Mouse (Mus musculus) MEL (cell line): ENCODE results near the gene 6430628N08Rik. TPM values are rescaled to one million over a fixed set of nuclear protein-coding genes. Genes with fewer than 3 reads are reported as not detected.

Experiments
- DNase-seq: peaks from one replicate; pipeline ENCODE4 v3.0.0; 2011; ENCODE audit warnings: low read depth, low spot score
- H3K27ac ChIP-seq: 2 replicates; pipeline ENCODE4 v1.5.1; 2012; ENCODE audit warnings: low read depth, mild to moderate bottlenecking, control low read depth, low read length, moderate library complexity; ENCODE audit not compliant: control insufficient read depth
- H3K27me3 ChIP-seq, 2 experiments: fragments of 150-350 bp in 1 of 2; sonication (generic) in 1 of 2; 2 replicates each; pipeline ENCODE4 v1.6.1; 2012; ENCODE audit warnings: low read length in 2 of 2, mild to moderate bottlenecking in 2 of 2, improper control_type of control experiment in 1 of 2, moderate library complexity in 1 of 2; ENCODE audit not compliant: insufficient read depth in 2 of 2, control insufficient read depth in 1 of 2
- H3K36me3 ChIP-seq, 2 experiments: 2 replicates each; pipeline ENCODE4 v1.6.1; 2012 to 2014; ENCODE audit warnings: low read length in 2 of 2, improper control_type of control experiment in 1 of 2, inconsistent platforms in 1 of 2, mild to moderate bottlenecking in 1 of 2; ENCODE audit not compliant: insufficient read depth in 2 of 2, control insufficient read depth in 1 of 2
- H3K4me1 ChIP-seq, 2 experiments: fragments of 150-350 bp in 1 of 2; sonication (generic) in 1 of 2; 2 replicates each; pipeline ENCODE4 v1.6.1; 2012; ENCODE audit warnings: low read length in 2 of 2, improper control_type of control experiment in 1 of 2, mild to moderate bottlenecking in 1 of 2; ENCODE audit not compliant: insufficient read depth in 2 of 2, control insufficient read depth in 1 of 2
- H3K4me3 ChIP-seq, 2 experiments: fragments of 150-350 bp in 1 of 2; sonication (generic) in 1 of 2; 2 replicates each; pipeline ENCODE4 v1.5.1; 2012; ENCODE audit warnings: low read depth in 2 of 2, low read length in 2 of 2, mild to moderate bottlenecking in 2 of 2, moderate library complexity in 2 of 2, control low read depth in 1 of 2, improper control_type of control experiment in 1 of 2; ENCODE audit not compliant: control insufficient read depth in 1 of 2, insufficient read depth in 1 of 2
- H3K79me2 ChIP-seq: 2 replicates; pipeline ENCODE4 v1.6.1; 2012; ENCODE audit warnings: mild to moderate bottlenecking, low read length, moderate library complexity; ENCODE audit not compliant: control insufficient read depth, poor library complexity, insufficient read depth
- H3K9ac ChIP-seq: 2 replicates; pipeline ENCODE4 v1.6.1; 2012; ENCODE audit warnings: low read depth, mild to moderate bottlenecking, control low read depth, low read length, moderate library complexity; ENCODE audit not compliant: control insufficient read depth, poor library complexity, severe bottlenecking
- H3K9me3 ChIP-seq: fragments of 150-350 bp; sonication (generic); replicated peaks from 2 replicates; pipeline ENCODE4 v1.6.1; 2012; ENCODE audit warnings: mild to moderate bottlenecking, low read length, improper control_type of control experiment, moderate library complexity; ENCODE audit not compliant: insufficient read depth
- BHLHE40 ChIP-seq: IDR thresholded peaks from 2 replicates; pipeline ENCODE4 v1.6.1; 2012; ENCODE audit warnings: low read depth, mild to moderate bottlenecking, inconsistent platforms, low read length, improper control_type of control experiment, borderline replicate concordance
- E2F4 ChIP-seq: IDR thresholded peaks from 2 replicates; pipeline ENCODE4 v1.6.1; 2011; ENCODE audit warnings: low read depth, low read length, improper control_type of control experiment, borderline replicate concordance
- ELF1 ChIP-seq: IDR thresholded peaks from 2 replicates; pipeline ENCODE4 v1.6.1; 2014; ENCODE audit warnings: low read depth, mild to moderate bottlenecking, inconsistent platforms, low read length, improper control_type of control experiment, moderate library complexity
- EP300 ChIP-seq, 2 experiments: IDR thresholded peaks; 2 replicates each; pipeline ENCODE4 v1.6.1; 2011; ENCODE audit warnings: improper control_type of control experiment in 2 of 2, low read length in 2 of 2, low read depth in 1 of 2, mild to moderate bottlenecking in 1 of 2
- GABPA ChIP-seq: IDR thresholded peaks from 2 replicates; pipeline ENCODE4 v1.6.1; 2012; ENCODE audit warnings: low read depth, mild to moderate bottlenecking, inconsistent platforms, low read length, improper control_type of control experiment, moderate library complexity
- JUND ChIP-seq: IDR thresholded peaks from 2 replicates; pipeline ENCODE4 v1.6.1; 2011; ENCODE audit warnings: low read depth, mild to moderate bottlenecking, improper control_type of control experiment, low read length
- KAT2A ChIP-seq: conservative IDR thresholded peaks from 2 replicates; pipeline ENCODE4 v1.6.1; 2012; ENCODE audit warnings: low read depth, low read length, improper control_type of control experiment, inconsistent platforms
- MAX ChIP-seq: IDR thresholded peaks from 2 replicates; pipeline ENCODE4 v1.6.1; 2011; ENCODE audit warnings: low read length, improper control_type of control experiment
- MAZ ChIP-seq: IDR thresholded peaks from 2 replicates; pipeline ENCODE4 v1.6.1; 2012; ENCODE audit warnings: low read depth, mild to moderate bottlenecking, inconsistent platforms, low read length, improper control_type of control experiment
- MXI1 ChIP-seq: IDR thresholded peaks from 2 replicates; pipeline ENCODE4 v1.6.1; 2011; ENCODE audit warnings: mild to moderate bottlenecking, low read depth, low read length, improper control_type of control experiment
- POLR2A ChIP-seq, 2 experiments: IDR thresholded peaks; 2 replicates each; pipeline ENCODE4 v1.6.1; 2011 to 2012; ENCODE audit warnings: low read length in 2 of 2, mild to moderate bottlenecking in 2 of 2, control low read depth in 1 of 2, improper control_type of control experiment in 1 of 2, low read depth in 1 of 2, moderate library complexity in 1 of 2; ENCODE audit not compliant: control insufficient read depth in 1 of 2, insufficient read depth in 1 of 2, poor library complexity in 1 of 2
- POLR2AphosphoS2 ChIP-seq: IDR thresholded peaks from 2 replicates; pipeline ENCODE4 v1.6.1; 2011; ENCODE audit warnings: low read length, improper control_type of control experiment
- RAD21 ChIP-seq: IDR thresholded peaks from 2 replicates; pipeline ENCODE4 v1.6.1; 2011; ENCODE audit warnings: mild to moderate bottlenecking, low read depth, low read length, improper control_type of control experiment
- RCOR1 ChIP-seq: IDR thresholded peaks from 2 replicates; pipeline ENCODE4 v1.6.1; 2012; ENCODE audit warnings: low read depth, mild to moderate bottlenecking, inconsistent platforms, low read length, improper control_type of control experiment
- SIN3A ChIP-seq: IDR thresholded peaks from 2 replicates; pipeline ENCODE4 v1.6.1; 2012; ENCODE audit warnings: low read length, improper control_type of control experiment, inconsistent platforms
- SMC3 ChIP-seq: IDR thresholded peaks from 2 replicates; pipeline ENCODE4 v1.6.1; 2011; ENCODE audit warnings: low read depth, low read length, improper control_type of control experiment
- TAL1 ChIP-seq: IDR thresholded peaks from 2 replicates; pipeline ENCODE4 v1.6.1; 2012; ENCODE audit warnings: mild to moderate bottlenecking, inconsistent platforms, low read length, moderate library complexity, mixed read lengths
- TBP ChIP-seq: IDR thresholded peaks from 2 replicates; pipeline ENCODE4 v1.8.0; 2011; ENCODE audit warnings: low read depth, low read length, improper control_type of control experiment
- TCF12 ChIP-seq: IDR thresholded peaks from 2 replicates; pipeline ENCODE4 v1.6.1; 2014; ENCODE audit warnings: low read depth, mild to moderate bottlenecking, inconsistent platforms, low read length, improper control_type of control experiment, moderate library complexity
- UBTF ChIP-seq: IDR thresholded peaks from 2 replicates; pipeline ENCODE4 v1.6.1; 2012; ENCODE audit warnings: low read depth, mild to moderate bottlenecking, inconsistent platforms, low read length, improper control_type of control experiment, moderate library complexity, borderline replicate concordance; ENCODE audit not compliant: insufficient read depth
- USF1 ChIP-seq: IDR thresholded peaks from 2 replicates; pipeline ENCODE4 v1.6.1; 2014; ENCODE audit warnings: low read depth, mild to moderate bottlenecking, inconsistent platforms, low read length, improper control_type of control experiment, moderate library complexity
- ZKSCAN1 ChIP-seq: IDR thresholded peaks from 2 replicates; pipeline ENCODE4 v1.6.1; 2012; ENCODE audit warnings: low read depth, mild to moderate bottlenecking, inconsistent platforms, low read length, improper control_type of control experiment, moderate library complexity
- ZMIZ1 ChIP-seq: IDR thresholded peaks from 2 replicates; pipeline ENCODE4 v1.6.1; 2012; ENCODE audit warnings: low read depth, mild to moderate bottlenecking, inconsistent platforms, low read length, improper control_type of control experiment, moderate library complexity
- polyA plus RNA-seq, 2 experiments: library from polyadenylated mRNA; stranded (reverse) in 1 of 2; unstranded in 1 of 2; fragments of >175 nt in 1 of 2; fragments of >200 nt in 1 of 2; gene quantifications; 2 replicates each; pipeline versions ENCODE4 v1.2.1 to v1.2.4; 2012; ENCODE audit warnings: low replicate concordance in 2 of 2, low read depth in 1 of 2; ENCODE audit not compliant: insufficient read length in 2 of 2, insufficient read depth in 1 of 2, missing spikeins in 1 of 2
- total RNA-seq: library from RNA; depleted of rRNA; stranded (reverse); fragments of 300-350 nt; gene quantifications from 2 replicates; pipeline ENCODE4 v1.2.3, GENCODE M21; 2012

The 6430628N08Rik gene
- total and polyA plus RNA-seq, 3 experiments: not detected

DNA sequence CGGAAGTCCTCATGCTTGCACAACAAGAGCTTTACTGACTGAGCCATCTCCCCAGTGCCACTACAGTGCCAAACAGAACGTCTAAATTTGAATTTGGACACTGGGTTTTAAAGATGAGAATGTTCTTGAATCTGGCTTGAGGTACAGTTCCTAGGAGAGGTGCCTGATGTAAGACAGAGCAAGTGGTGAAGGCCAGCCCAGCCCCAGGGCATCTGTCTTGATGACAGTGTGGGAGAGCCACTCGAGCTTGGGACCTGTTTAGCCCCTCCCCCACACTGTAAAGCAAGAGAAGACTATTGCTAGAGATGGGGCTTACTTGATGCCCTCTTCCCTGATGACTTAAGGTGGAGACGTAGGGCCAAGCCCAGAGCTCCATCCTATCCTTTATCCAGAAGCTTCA lies 8.3 kb upstream of the 6430628N08Rik start:
- no peak for DNase-seq
- no peaks in the 10 kb centered on the region for H3K79me2 ChIP-seq
- no peaks in the 10 kb centered on the region for H3K36me3 ChIP-seq
- no peak overlapping the region for H3K27ac ChIP-seq
- no peaks in the 10 kb centered on the region for H3K27me3 ChIP-seq
- TF ChIP-seq SMC3 (no peak), MAZ (no peak), KAT2A (no peak), RAD21 (no peak), ELF1 (no peak), ZKSCAN1 (no peak), RCOR1 (no peak)
- no peak overlapping the region for H3K9ac ChIP-seq
- H3K9me3 ChIP-seq: no peaks in the 10 kb centered on the region
- H3K4me3 ChIP-seq: no peak overlapping the region
- no peaks in the 10 kb centered on the region for H3K4me1 ChIP-seq

DNA sequence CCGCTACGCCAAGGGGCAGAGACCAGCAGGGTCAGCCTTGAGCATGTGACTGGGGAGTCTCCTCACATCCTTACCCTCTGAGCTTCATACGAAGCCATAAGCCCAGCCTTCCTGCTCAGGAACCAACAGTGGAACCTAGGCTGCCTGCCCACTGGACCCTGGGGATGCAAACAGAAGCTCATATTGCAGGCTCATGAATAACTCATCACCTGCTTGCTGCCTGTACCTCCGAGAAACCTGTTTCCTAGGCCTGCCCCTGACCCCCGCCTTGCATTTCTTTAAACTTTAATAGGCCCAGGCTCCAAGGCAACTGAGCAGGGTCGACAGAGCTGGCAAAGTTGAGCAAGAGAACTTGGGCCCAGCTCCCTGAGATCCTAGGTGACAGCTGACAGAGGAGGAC lies 6.4 kb upstream of the 6430628N08Rik start, which contains the start of gene Kncn:
TSS of gene Kncn (plus strand) at position 379 of the 400 bp plus-strand sequence.
- TF ChIP-seq BHLHE40 (no peak), TCF12 (no peak), RAD21 (no peak), POLR2A (IDR thresholded peaks at IDR 0.05; ENCODE audit: control insufficient read depth in 1 of 2, insufficient read depth in 1 of 2, low read depth in 1 of 2, low read length in 2 of 2, poor library complexity in 1 of 2) (no peak), POLR2AphosphoS2 (no peak), MAX (no peak), SIN3A (no peak), TBP (no peak), EP300 (IDR thresholded peaks at IDR 0.05; ENCODE audit: low read depth in 1 of 2, low read length in 2 of 2) (no peak), ZMIZ1 (no peak), SMC3 (no peak), GABPA (no peak), MXI1 (no peak), UBTF (no peak), JUND (no peak), E2F4 (no peak), RCOR1 (no peak), USF1 (no peak), TAL1 (no peak)

More for the DNA sequence above, 6.4 kb upstream of the 6430628N08Rik start, which contains the start of gene Kncn:
- no peaks in the 10 kb centered on the region for H3K27me3 ChIP-seq
- H3K27ac ChIP-seq: no peak within 1 kb of the TSS
- H3K79me2 ChIP-seq: no peaks in the 10 kb centered on the region
- H3K9ac ChIP-seq: no peak within 1 kb of the TSS
- no peaks in the 10 kb centered on the region for H3K9me3 ChIP-seq
- no peak for DNase-seq
- H3K4me3 ChIP-seq: no peak within 1 kb of the TSS
- H3K36me3 ChIP-seq: no peaks in the 10 kb centered on the region
- H3K4me1 ChIP-seq: no peaks in the 10 kb centered on the region
